In the genomic region with DNA sequence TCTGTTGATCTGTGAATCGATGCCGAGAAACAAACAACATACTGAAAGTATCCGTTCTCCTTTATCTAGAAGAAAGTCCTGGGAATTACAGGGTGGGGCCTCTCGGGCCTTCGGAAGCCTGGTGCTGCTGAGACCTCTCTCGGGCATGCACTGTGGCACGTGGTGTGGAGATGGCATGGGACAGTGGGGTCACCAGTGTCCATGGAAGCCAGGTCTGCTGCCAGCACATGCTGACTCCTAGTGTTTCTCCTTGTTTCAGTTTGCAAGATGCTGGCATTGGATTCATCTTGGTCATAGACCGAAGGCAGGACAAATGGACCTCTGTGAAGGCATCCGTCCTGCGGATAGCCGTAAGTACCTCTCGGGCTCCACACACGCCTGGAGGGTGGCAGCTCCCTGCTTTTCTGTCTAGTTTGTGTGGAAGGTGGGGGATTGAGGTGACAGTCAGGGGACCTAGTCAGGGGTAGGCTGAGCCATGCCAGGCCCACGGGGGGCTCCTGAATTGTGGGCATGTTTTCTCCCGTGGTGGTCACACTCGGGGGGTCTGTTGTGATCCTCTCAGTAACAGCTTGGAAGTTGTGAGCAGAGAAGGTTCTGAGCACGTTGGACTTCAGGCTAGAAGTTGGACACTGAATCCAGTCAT, we compare ENCODE assay signal across 26 mouse cellular contexts. TPM values are rescaled to one million over a fixed set of nuclear protein-coding genes. Genes with fewer than 3 reads are reported as not detected.
DNase-seq lines count a peak whose midpoint lies in the region; ATAC-seq and TF ChIP-seq lines count a peak whose summit lies in the region.
"Had no signal": no experiment of that assay in that cellular context is flagged by ENCODE, and none has a peak within 500 bp of the region (broad histone marks: within the 10 kb centered on the region; RNA-seq: fewer than 3 reads in every experiment).

No protein-coding gene starts in this region.

- WGBS in liver, embryonic 15.5 days (ENCODE audit: insufficient replicate concordance), result 69% methylated on average over 17 of the region's 17 CpGs
- 70% methylated on average over 17 of the region's 17 CpGs for WGBS in liver, embryonic 12.5 days (ENCODE audit: insufficient replicate concordance)
- 89% methylated on average over 17 of the region's 17 CpGs for WGBS in embryonic facial prominence, embryonic 10.5 days

- no peaks in the 10 kb centered on the region for H3K9me3 ChIP-seq in liver, embryonic 15.5 days (replicated peaks)
- no peaks in the 10 kb centered on the region for H3K9me3 ChIP-seq in liver, embryonic 12.5 days (replicated peaks)
- no peaks in the 10 kb centered on the region; the same call in 1 of the 2 replicates for H3K9me3 ChIP-seq in E14TG2a.4 (ENCODE audit: low read length)
- peaks cover 2% of the 10 kb centered on the region; the same call in 1 of the 2 replicates for H3K9me3 ChIP-seq in embryonic facial prominence, embryonic 10.5 days
- H3K9me3 ChIP-seq: forebrain, embryonic 15.5 days; G1E; limb, embryonic 10.5 days; neural tube, embryonic 13.5 days; stomach, embryonic 15.5 days had no signal

- H3K36me3 ChIP-seq in liver, embryonic 15.5 days (replicated peaks), result no peaks in the 10 kb centered on the region
- H3K36me3 ChIP-seq in liver, embryonic 12.5 days, result no peaks in the 10 kb centered on the region
- H3K36me3 ChIP-seq in E14TG2a.4 (ENCODE audit: insufficient read depth, low read length), result no peaks in the 10 kb centered on the region; the same call in 1 of the 2 replicates
- H3K36me3 ChIP-seq in embryonic facial prominence, embryonic 10.5 days (replicated peaks), result peaks cover 14% of the 10 kb centered on the region; the same call in 1 of the 2 replicates
- H3K36me3 ChIP-seq: G1E; heart, embryonic 13.5 days; limb, embryonic 10.5 days; stomach, embryonic 15.5 days had no signal

- ATAC-seq in liver, embryonic 15.5 days (ENCODE audit: insufficient read depth), result no peak
- ATAC-seq in liver, embryonic 12.5 days, result no peak
- ATAC-seq: CD4-positive, CD25-positive, alpha-beta regulatory T cell, adult 4 months; intestine, embryonic 16.5 days had no signal

- no peak overlapping the region for H3K27ac ChIP-seq in liver, embryonic 15.5 days (replicated peaks)
- H3K27ac ChIP-seq in liver, embryonic 12.5 days, result no peak overlapping the region
- no peak overlapping the region for H3K27ac ChIP-seq in embryonic facial prominence, embryonic 10.5 days (replicated peaks)
- H3K27ac ChIP-seq: heart, embryonic 13.5 days; hindbrain, postnatal 0 days; limb, embryonic 10.5 days; neural tube, embryonic 13.5 days; stomach, embryonic 15.5 days had no signal

- TF ChIP-seq CTCF in E14TG2a.4 (conservative IDR thresholded peaks at IDR 0.05; ENCODE audit: low read length), result no peak

- H3K27me3 ChIP-seq in liver, embryonic 15.5 days, result no peaks in the 10 kb centered on the region
- H3K27me3 ChIP-seq in liver, embryonic 12.5 days (replicated peaks), result 0 out of 2 replicates have a peak, but pooled peaks cover 3% of the 10 kb centered on the region
- H3K27me3 ChIP-seq in E14TG2a.4 (ENCODE audit: insufficient read depth, low read length), result no peaks in the 10 kb centered on the region
- H3K27me3 ChIP-seq in embryonic facial prominence, embryonic 10.5 days (replicated peaks; ENCODE audit: low read depth, poor library complexity, severe bottlenecking), result no peaks in the 10 kb centered on the region
- H3K27me3 ChIP-seq: forebrain, embryonic 15.5 days; heart, embryonic 13.5 days; neural tube, embryonic 13.5 days; Patski; stomach, embryonic 15.5 days had no signal

- H3K4me1 ChIP-seq in liver, embryonic 15.5 days (replicated peaks), result no peaks in the 10 kb centered on the region
- no peaks in the 10 kb centered on the region for H3K4me1 ChIP-seq in liver, embryonic 12.5 days
- H3K4me1 ChIP-seq in E14TG2a.4 (replicated peaks; ENCODE audit: low read depth, low read length), result peaks cover 20% of the 10 kb centered on the region
- no peaks in the 10 kb centered on the region for H3K4me1 ChIP-seq in embryonic facial prominence, embryonic 10.5 days
- H3K4me1 ChIP-seq: limb, embryonic 10.5 days; stomach, embryonic 15.5 days had no signal

- peak; percentile 70 for DNase-seq in cerebellum, adult 11-12 months
- no peak for DNase-seq in cerebellum, postnatal 4 days (ENCODE audit: low spot score in 2 of 2)
- DNase-seq in cerebellum, adult 9-11 months, result peak; percentile 70
- DNase-seq in thymus, postnatal 4 days, result no peak
- DNase-seq in embryonic facial prominence, embryonic 10.5 days (ENCODE audit: low spot score), result no peak
- DNase-seq: gastrocnemius, postnatal 10 days; heart, postnatal 14 days; kidney, adult 9 months; kidney, postnatal 14 days; lung, adult 2 months; midbrain, embryonic 14.5 days; thymus, postnatal 36 days had no signal

- H3K9ac ChIP-seq in liver, embryonic 15.5 days, result no peak overlapping the region
- H3K9ac ChIP-seq in liver, embryonic 12.5 days, result no peak overlapping the region
- H3K9ac ChIP-seq: forebrain, embryonic 15.5 days; heart, embryonic 13.5 days; neural tube, embryonic 13.5 days; stomach, embryonic 15.5 days had no signal

- 0 out of 2 replicates have a peak overlapping the region, but pooled peaks have one; percentile 13 for H3K4me2 ChIP-seq in liver, embryonic 15.5 days
- H3K4me2 ChIP-seq in liver, embryonic 12.5 days, result no peak overlapping the region
- H3K4me2 ChIP-seq: forebrain, embryonic 15.5 days; heart, embryonic 13.5 days; neural tube, embryonic 13.5 days; stomach, embryonic 15.5 days had no signal

- H3K4me3 ChIP-seq in liver, embryonic 15.5 days (replicated peaks), result 0 out of 2 replicates have a peak overlapping the region, but pooled peaks have one; percentile 7
- H3K4me3 ChIP-seq in liver, embryonic 12.5 days, result no peak overlapping the region
- peak overlapping the region; percentile 51 for H3K4me3 ChIP-seq in E14TG2a.4 (replicated peaks; ENCODE audit: low read length)
- no peak overlapping the region for H3K4me3 ChIP-seq in embryonic facial prominence, embryonic 10.5 days
- H3K4me3 ChIP-seq: forebrain, embryonic 15.5 days; heart, embryonic 13.5 days; limb, embryonic 10.5 days; neural tube, embryonic 13.5 days; stomach, embryonic 15.5 days had no signal

RNA-seq across cellular contexts. Expression of a gene that starts 41.1 kb away (rescaled TPM):
- polyA plus RNA-seq in liver, embryonic 15.5 days (2015; fragmentation: Nextera tagmentation; extraction: Ambion mirVana), result 9.8 and 12.4 TPM in 2 replicates
- 4.4 and 5.2 TPM in 2 replicates for polyA plus RNA-seq in liver, embryonic 12.5 days (2016; fragmentation: Nextera tagmentation; extraction: Ambion mirVana)
- polyA plus RNA-seq in embryonic facial prominence, embryonic 10.5 days (2016; fragmentation: Nextera tagmentation; extraction: Ambion mirVana), result 0.13 and 0.15 TPM in 2 replicates
- polyA plus RNA-seq: CD4-positive, CD25-positive, alpha-beta regulatory T cell, adult 4 months; embryonic facial prominence, embryonic 14.5 days; G1E; heart, embryonic 13.5 days; hindbrain, postnatal 0 days; limb, embryonic 10.5 days; midbrain, embryonic 14.5 days; Patski had no signal

RNA-seq across cellular contexts. Expression of a gene that starts 52.4 kb away (rescaled TPM):
- polyA plus RNA-seq in liver, embryonic 15.5 days (2015; fragmentation: Nextera tagmentation; extraction: Ambion mirVana), result 133 and 162 TPM in 2 replicates
- polyA plus RNA-seq in liver, embryonic 12.5 days (2016; fragmentation: Nextera tagmentation; extraction: Ambion mirVana), result 57.0 and 62.6 TPM in 2 replicates
- polyA plus RNA-seq in embryonic facial prominence, embryonic 10.5 days (2016; fragmentation: Nextera tagmentation; extraction: Ambion mirVana), result 0.91 and 0.97 TPM in 2 replicates
- polyA plus RNA-seq: CD4-positive, CD25-positive, alpha-beta regulatory T cell, adult 4 months; G1E; Patski had no signal

Comparison
In these comparisons a context has a peak if more than half of its experiments do, and no peak if none do; other contexts are left out.
1. DNase-seq: peak in cerebellum, adult 11-12 months (single experiment) and cerebellum, adult 9-11 months (single experiment); none in cerebellum, postnatal 4 days (0 of 2), thymus, postnatal 4 days (single experiment) and embryonic facial prominence, embryonic 10.5 days (single experiment).
2. H3K4me3 ChIP-seq: peak in liver, embryonic 15.5 days (single experiment) and E14TG2a.4 (single experiment); none in liver, embryonic 12.5 days (single experiment) and embryonic facial prominence, embryonic 10.5 days (single experiment).
3. RNA of a gene that starts 52.4 kb away (polyA plus RNA-seq): 133 to 162 TPM in liver, embryonic 15.5 days and 57.0 to 62.6 TPM in liver, embryonic 12.5 days; 0.91 to 0.97 TPM in embryonic facial prominence, embryonic 10.5 days; every median in the first group is over 10 times any median in the second.